Mouse (Mus musculus) urinary bladder, postnatal 36 days (tissue): ENCODE measurements around the gene Acap1.

Experiments
- DNase-seq, 2 experiments: peaks; one replicate each; pipeline ENCODE4 v3.0.0; 2022; ENCODE audit warnings: low spot score in 2 of 2, mixed read lengths in 1 of 2

Acap1 gene

DNA sequence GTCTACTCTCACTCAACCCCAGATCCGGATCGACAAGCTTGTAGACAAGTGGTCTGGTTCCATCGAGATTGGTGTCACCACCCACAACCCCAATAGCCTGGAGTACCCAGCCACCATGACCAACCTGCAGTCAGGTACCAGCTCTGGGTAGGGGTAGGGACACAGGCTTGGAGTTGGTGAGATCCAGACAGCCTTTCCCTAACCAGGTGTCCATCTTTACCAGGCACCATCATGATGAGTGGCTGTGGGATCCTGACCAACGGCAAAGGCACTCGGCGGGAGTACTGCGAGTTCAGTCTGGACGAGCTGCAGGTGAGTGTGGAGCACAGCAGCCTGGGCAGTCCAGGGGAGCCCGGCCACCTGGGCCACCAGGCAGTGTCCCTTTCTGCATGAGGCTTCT lies 9.0 kb upstream of the Acap1 start:
- no peak for DNase-seq

DNA sequence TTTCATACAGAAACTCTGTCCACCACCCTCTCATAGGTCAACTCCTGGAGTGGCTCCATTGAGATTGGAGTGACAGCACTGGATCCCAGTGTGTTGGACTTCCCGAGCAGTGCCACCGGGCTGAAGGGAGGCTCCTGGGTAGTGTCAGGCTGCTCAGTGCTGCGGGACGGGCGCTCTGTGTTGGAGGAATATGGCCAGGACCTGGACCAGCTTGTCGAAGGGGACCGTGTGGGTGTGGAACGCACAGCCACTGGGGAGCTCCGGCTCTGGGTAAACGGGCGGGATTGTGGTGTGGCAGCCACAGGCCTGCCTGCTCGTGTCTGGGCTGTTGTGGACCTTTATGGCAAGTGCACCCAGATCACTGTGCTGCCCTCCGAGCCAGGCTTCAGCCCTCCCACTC lies 7.6 kb upstream of the Acap1 start:
- no peak for DNase-seq

GRCm38 (mm10) chr11:69901993-69902392 lies 6.7 kb upstream of the Acap1 start:
- DNase-seq = no peak

GRCm38 (mm10) chr11:69901406-69901846 lies 6.1 kb upstream of the Acap1 start:
- DNase-seq = peak; percentile 87 to 95

GRCm38 (mm10) chr11:69900471-69901405 lies 5.4 kb upstream of the Acap1 start, which contains the start of the genes 2810408A11Rik and Neurl4:
2810408A11Rik (minus strand) TSS chr11:69900987.
Neurl4 (plus strand) TSS chr11:69901072.
- DNase-seq = peak; percentile 84 to 91

DNA sequence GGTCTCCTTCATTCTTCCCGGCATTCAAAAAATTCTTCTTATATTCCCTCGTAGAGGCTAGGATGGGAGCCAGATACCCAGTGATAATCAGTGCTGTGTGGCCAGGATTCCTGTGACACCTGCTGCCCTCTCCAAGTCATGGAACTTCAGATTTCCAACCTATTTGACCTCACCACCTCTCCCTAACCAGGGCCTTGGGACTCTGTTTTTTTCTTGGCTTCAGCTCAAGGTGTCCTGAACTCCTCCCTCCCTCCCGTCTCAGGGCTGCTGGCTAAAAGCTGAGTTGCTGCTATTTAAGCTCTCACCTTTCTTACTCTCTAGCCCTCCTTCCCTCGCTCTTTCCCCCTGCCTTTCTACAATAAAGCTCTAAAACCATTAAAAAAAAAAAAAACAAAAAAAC lies 4.5 kb upstream of the Acap1 start:
- no peak for DNase-seq

DNA sequence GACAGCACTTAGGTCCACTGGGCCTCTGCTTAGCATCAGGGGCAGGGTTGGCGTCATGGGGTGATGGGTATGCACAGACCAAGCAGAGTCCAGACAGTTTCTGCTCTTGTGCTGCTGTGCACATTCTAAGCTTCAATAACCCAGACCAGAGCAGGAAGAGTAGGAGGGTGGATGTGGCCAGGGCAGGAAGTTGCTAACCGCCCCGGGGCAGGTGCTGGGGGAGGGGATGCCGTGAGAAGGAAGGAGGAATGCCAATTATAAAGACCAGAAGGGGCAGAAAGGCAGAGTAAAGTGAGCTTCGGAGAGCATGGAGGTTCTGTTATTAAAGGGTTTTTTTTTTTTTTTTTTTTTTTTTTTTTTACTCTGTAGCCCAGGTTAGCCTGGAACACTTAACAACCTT lies 668 bp downstream of the Acap1 start:
- DNase-seq = no peak

- DNase-seq = no peak
Measured at GRCm38 (mm10) chr11:69891482-69891881, 3.9 kb downstream of the Acap1 start.

DNA sequence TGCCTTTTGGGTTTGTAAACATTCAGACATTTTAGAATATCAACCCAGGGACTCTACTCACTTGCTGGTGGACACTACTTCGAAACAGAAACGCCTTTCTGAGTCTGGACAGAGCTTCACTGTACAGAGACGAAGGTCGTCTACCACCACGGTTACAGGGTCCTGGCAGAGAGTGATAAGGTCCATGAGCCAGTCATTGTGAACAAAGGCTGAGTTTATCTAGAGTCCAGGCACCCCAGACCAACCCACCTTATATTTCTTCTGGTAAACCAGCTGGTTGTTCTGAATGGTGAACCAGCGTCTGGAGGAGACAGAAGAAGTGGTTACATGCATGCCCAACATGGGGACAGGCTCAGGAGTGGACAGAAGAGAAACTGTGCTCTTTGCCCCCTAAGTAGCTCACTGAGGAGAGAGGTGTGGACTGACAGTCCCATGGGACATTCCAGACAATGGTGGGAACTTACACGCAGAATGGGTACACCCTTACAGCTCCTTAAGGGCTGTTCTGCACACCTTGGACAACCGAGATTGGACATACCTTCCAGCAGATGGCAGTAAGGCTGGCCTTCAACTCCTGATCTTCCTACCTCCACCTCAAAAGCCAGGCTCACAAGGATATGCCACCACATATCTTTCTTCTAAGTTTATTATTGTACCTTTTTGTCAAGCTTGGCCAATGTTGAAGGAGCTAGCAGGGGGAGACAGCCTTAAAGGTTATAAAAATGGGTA lies 8.3 kb downstream of the Acap1 start:
- no peak for DNase-seq

DNA sequence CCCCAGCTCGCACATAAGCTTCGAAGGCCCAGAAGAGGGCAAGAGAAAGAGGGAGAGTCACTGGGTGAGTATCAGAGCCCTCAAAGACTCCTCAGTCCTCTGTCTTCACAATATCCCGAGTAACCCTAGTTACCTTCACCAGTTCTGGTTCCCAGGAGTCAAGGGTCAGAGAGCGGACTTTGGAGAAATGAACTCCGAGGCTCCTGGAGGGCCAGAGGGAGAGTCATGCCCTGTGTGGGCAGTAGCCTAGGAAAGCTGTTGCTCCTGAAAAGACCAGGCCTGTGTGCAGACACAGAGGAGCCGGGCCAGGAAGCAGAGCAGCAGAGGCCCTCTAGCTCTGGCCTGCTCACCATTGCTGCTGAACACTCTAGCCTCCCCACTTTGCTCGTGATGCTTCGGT lies 10.7 kb downstream of the Acap1 start:
- DNase-seq = no peak

GRCm38 (mm10) chr11:69884240-69884639 lies 11.1 kb downstream of the Acap1 start:
- DNase-seq = no peak

GRCm38 (mm10) chr11:69883527-69884151 lies 11.7 kb downstream of the Acap1 start:
- no peak for DNase-seq

DNA sequence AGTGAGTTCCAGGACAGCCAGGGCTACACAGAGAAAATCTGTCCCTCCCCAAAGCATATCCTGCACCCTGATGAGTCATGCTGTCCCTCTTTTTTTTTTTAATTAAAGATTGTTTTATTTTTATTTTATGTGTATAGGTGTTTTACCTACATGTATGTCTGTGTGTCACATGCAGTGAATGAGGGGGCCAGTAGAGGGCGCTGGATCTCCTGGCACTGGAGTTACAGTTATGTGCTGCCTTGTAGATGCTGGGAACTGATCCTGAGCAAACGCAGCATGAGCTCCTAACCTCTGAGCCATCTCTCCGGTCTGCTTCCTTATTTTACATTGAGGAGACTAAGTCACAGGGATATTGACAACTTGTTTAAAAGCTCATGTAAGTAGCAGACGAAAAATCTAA lies 12.3 kb downstream of the Acap1 start:
- no peak for DNase-seq

GRCm38 (mm10) chr11:69881787-69882670 lies 13.3 kb downstream of the Acap1 start:
- DNase-seq = no peak

GRCm38 (mm10) chr11:69880853-69881603 lies 14.3 kb downstream of the Acap1 start, which contains the start of gene Kctd11:
Kctd11 (minus strand) TSS chr11:69881406.
- DNase-seq = peak; percentile 92 to 95

DNA sequence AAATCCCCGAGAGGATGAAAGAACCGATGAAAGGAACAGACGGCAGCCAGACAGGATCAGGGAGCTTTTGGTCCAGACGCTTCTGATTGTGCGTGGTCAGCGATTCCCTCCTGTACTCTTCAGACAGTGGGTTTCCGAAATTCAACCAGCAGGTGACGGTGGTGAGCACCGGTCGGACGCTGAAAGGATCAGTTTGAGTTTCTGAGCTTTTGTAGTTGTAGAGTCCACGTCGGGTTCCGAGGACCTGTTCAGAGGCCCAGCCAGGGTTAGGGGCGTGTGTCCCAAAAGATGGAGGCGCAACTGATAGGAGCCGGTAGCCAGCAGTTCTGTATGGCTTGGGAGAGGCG lies 14.9 kb downstream of the Acap1 start:
- DNase-seq = no peak

GRCm38 (mm10) chr11:69879711-69880110 lies 15.6 kb downstream of the Acap1 start:
- DNase-seq = no peak

DNA sequence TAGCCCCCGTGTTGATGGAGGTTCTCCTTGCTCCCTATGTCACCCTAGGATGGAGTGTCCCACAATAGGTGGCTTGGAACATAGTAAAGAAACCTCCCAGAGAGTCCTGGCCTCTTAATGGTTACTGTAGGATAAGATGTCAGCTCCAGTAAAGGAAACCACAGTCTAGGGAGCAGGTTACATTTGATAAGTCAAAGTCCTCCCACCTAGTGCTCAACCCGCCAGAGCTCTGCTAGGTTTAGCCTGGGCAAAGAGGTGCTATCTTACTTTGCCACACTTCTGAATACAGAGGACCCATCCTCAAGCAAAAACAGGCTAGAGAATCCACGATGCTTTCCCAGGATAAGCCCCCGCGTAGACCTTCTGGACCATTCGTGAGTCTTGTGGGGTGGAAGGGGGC lies 16.4 kb downstream of the Acap1 start:
- no peak for DNase-seq

GRCm38 (mm10) chr11:69878399-69878798 lies 16.9 kb downstream of the Acap1 start:
- DNase-seq = peak; percentile 46 to 48

- no peak for DNase-seq
Measured at GRCm38 (mm10) chr11:69877878-69878277, 17.5 kb downstream of the Acap1 start, which contains the start of gene Tmem95. Tmem95 (minus strand) TSS chr11:69878018.
